Mouse (Mus musculus): ENCODE results near the gene C1qa.

DNA sequence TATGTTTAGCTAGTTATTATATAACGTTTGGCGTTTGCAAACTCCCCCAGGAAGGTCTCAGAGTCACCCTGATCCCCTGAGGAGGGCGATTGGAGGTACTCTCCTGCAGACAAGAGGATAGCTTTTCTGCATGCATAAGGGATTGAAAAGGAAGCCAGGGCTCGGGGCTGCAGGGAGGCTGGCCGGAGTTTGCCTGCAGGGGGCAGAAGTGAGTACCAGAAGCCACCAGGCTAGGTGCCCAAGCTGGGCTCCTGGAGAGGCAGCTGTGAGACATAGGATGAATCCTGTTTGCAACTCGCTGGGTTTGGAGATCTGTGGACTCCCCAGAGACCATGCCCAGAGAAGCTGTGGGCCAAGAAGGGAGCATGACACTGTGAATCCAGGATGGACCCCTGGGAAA, 43.5 kb downstream of the C1qa start:
- TF ChIP-seq CTCF (conservative IDR thresholded peaks at IDR 0.05; ENCODE audit: insufficient read depth, insufficient read length, low read depth, low read length) (no peak), POLR2A (IDR thresholded peaks at IDR 0.05; ENCODE audit: low read depth, low read length) (no peak)

Measured in kidney, adult 2 months (tissue).